Mouse (Mus musculus) granulocyte monocyte progenitor cell, adult 5-6 weeks (primary cell): Measurements from ENCODE around the gene Hipk2. TPM values are rescaled to one million over a fixed set of nuclear protein-coding genes. Genes with fewer than 3 reads are reported as not detected.
A peak's percentile ranks its signal among the peaks of the same experiment; 100 is the strongest.

Experiments
- ATAC-seq: replicated peaks from 2 replicates; pipeline ENCODE4 v1.8.0; 2016; ENCODE audit warnings: mild to moderate bottlenecking, moderate TSS enrichment, inconsistent platforms; ENCODE audit not compliant: poor library complexity, severe bottlenecking
- total RNA-seq, 2 experiments: library from RNA; stranded (forward) in 1 of 2; stranded (reverse) in 1 of 2; fragments of 200-712, 200-1000 nt in 1 of 2; fragments of >200 nt in 1 of 2; fragmentation: Nextera tagmentation in 1 of 2; gene quantifications; 2 replicates each; pipeline ENCODE4 v1.2.3; 2014 to 2017

Hipk2 gene
- total RNA-seq, 2 experiments from 2014 or later = 17.0 to 51.0 TPM

DNA sequence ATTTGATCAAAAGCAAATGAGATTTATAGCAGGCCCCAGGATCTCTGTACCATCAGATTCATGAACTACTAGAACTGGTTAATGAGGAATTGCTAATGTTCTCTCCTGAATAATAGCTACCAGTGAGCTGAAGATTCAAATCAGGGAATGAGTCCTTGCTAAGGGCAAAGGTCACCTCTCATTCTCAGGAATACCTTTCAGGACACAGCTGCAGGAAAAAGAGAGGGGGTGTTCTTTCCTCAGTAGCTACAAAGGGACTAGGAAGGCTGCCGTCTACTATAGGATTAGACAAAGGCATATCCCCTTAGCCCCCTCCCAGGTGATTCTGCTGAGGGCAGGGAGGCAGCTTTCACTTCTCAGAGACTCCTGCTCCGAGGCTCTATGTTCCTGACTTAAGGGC, 5.9 kb downstream of the Hipk2 start:
- no peak for ATAC-seq

DNA sequence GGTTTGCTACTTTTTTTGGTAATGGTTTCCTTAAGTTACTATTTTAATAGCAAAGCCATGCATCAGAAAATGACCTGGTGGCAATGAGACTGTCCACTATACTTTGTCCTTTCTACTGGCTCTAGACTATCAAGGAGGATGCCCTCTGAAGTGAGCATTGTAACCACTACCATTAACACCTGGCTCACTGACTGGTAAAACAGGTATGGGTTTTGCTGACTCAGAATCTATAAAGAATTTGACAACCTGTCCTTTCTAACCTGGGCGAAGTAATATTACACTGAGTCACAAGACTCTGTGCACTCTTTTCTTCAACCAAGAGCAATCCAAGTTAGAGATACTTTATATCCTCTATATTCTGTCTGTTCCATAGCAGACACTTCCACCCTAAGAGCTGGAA, 7.0 kb downstream of the Hipk2 start:
- ATAC-seq = no peak

DNA sequence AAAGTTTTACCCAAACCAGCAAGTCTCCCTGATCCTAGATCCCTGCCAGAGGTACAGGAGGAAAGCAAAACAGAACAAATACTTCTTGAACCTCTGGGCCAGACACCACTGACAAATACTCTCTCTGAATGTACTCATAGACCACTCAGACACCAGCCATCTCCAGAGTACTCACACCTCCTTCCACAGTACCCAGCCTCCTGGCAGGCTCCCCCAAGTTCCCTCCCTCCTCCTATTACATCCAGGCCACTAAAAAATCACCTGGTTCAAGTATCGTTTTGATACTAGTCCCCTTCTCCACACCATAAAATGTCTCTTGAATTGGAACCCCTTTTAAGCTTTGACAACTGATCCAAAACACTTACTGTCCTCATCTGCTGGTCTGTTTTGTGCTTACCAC, 8.7 kb downstream of the Hipk2 start:
- ATAC-seq = no peak

DNA sequence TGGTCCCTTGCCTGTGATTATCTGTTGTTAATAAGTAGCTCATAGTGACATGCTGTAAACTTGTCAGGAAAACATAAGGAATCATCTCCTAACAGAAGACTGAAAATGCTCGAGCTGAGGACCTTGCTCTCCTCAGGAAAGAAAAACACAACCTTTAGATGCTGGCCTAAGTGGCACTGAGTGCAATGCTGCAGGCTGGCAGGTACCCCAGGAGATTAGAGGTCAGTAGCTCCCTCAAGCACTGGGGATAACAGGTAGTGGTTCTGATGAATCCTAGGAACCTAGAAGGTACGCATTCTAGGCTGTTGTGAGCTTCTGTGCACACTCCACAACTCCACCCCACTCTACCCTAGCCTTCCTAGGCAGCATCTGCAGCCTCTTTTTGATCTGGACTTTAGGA, 9.2 kb downstream of the Hipk2 start:
- no peak for ATAC-seq

DNA sequence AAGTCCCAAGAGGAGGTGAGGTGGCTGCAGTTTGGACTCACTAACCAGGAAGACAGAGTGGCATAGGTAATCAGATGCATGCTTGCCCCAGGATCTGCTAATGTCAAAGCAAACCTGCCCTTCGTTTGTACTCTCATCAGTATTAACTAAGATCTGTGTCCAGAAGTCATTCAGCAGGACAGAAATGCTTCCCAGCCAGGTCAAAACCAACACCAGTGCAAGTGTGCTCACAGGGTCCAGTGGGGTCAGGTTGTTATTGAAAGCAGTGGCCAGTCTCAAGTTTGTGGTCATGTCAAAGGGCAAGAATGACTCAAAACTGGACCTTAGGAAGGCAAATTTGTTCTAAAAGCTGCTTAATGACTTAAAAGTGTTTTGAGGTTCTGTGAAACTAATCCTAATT, 9.6 kb downstream of the Hipk2 start:
- no peak for ATAC-seq

DNA sequence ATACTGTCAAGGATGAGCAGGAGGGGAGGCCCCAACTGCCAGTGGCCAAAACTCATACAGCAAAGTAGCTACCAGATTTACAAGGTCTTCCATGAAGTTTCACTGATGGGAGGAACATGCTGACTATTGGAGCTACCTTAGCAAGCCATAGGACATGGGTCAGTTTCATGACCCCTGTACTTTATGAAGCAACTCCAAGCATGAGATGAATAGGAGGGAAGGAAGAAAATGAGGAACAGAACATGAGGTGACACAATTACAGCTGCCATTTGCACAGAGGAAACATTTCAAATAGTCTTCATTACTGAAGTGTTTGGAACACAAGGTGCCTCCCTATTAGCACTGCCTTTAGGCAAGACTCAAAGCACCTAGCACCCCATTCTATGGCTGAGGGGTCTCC, 10.2 kb downstream of the Hipk2 start:
- peak; percentile 98 for ATAC-seq

DNA sequence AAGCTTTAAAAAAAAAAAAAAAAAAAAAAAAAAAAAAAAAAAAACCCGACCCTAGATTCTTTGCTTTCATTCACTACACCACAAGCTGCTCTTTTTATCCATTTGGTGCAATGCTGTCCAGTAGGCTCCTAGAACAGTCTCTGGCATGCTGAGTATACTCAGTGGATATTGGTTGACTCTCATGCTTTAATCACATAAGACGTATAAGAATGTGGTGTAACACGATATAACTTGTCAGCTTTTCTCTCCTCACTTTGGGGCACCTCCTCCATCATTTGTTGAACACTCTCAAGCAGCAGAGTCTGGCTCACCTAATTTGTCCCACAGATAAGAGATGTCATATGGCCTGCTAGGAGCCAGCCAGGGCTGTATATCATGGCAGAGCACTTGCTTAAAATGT, 12.4 kb downstream of the Hipk2 start:
- no peak for ATAC-seq

DNA sequence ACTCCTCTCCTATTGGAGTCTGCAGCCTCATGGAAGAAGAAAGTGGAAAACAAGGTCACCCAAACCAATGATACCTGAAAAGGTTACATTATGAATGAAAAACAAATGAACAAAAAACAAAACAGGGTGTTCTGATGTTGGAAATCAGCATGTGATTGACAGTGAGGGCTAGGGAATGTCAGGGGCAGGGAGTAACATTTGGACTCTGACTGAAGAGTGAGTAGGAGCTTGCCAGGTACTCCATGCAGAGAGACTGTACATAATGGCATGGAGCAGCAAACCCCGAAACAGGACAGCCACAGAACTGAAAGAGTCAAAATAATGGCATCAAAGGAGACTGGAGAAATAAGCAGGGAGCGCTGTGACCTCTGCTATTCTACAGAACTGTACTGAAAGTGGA, 15.7 kb downstream of the Hipk2 start:
- no peak for ATAC-seq

DNA sequence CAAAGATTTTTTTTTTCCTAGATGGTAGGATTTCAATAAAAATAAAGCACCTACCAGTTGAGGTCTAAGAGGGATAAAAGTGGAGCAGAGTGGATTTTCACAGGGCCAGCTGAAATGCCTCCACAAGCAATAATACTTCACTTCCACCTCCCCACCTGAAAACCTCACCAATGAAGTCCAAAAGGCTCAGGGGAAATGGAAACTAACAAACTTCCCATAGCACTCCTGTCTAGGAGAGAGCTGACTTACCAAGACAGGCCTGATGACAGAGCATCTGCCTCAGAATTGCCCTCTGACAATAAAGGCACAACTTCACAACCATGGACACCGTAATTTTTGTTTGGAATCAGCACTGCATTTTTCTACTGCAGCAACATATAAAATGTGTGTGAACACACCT, 16.1 kb downstream of the Hipk2 start:
- ATAC-seq = no peak

DNA sequence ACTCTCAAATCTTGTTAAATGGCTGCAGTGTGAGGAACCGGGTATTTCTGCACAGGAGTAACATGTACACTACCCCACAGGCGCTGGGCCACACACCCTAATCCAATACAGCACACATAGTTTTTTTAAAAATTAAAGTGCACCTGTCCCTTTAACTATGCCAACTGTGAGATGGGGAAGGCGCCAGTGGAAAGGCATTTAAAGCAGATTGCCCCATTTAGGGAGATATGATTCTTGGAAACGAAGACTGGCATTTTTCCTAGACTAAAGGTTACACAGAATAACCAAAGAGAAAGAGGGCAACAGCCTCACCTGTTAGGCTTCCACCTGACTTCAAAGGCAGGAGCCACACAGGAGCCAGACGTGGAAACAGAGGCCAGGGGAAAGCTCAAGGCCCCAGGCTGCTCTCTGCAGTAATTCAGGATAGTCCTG, 22.4 kb downstream of the Hipk2 start:
- no peak for ATAC-seq

DNA sequence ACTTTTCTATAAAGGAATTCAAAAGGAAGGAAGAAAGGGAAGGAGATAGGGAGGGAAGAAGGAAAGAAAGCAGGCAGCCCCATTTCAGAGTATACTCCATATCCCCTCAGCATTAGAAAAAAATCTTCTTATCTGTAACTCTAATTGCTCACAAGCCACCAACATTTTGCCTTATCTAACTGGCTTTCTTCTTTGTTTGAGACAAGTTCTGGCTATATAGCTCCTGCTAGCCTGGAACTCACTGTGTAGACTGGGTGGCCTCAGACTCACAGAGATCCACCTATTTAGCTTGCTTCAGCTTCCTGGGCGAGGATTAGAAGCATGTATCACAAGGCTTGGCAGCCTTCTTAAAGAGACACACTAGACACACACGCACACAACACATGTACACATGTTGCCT, 24.2 kb downstream of the Hipk2 start:
- no peak for ATAC-seq

DNA sequence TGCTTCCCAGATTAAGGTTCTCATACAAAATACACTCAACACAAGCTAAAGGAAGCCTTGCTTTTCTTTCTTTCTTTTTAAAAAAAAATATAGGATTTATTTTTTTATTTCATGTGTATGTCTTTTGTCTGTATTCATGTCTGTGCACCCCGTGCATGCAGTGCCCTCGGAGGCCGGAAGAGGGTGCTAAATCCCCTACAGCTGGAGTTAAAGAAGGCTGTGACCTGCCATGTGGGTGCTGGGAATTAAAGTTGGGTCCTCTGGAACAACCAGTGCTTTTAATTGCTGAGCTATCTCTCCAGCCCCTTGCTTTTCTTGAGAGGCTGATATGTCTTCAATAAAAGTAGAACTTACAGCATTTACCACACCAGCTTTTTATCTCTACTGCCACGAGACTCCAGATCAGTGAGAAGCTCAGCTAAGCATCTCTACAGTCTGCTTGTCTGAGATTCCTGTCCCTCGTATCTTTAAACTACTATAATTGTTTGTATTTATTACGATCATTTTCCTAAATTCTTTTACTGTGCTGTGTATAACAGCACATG, 25.2 kb downstream of the Hipk2 start:
- ATAC-seq = no peak

DNA sequence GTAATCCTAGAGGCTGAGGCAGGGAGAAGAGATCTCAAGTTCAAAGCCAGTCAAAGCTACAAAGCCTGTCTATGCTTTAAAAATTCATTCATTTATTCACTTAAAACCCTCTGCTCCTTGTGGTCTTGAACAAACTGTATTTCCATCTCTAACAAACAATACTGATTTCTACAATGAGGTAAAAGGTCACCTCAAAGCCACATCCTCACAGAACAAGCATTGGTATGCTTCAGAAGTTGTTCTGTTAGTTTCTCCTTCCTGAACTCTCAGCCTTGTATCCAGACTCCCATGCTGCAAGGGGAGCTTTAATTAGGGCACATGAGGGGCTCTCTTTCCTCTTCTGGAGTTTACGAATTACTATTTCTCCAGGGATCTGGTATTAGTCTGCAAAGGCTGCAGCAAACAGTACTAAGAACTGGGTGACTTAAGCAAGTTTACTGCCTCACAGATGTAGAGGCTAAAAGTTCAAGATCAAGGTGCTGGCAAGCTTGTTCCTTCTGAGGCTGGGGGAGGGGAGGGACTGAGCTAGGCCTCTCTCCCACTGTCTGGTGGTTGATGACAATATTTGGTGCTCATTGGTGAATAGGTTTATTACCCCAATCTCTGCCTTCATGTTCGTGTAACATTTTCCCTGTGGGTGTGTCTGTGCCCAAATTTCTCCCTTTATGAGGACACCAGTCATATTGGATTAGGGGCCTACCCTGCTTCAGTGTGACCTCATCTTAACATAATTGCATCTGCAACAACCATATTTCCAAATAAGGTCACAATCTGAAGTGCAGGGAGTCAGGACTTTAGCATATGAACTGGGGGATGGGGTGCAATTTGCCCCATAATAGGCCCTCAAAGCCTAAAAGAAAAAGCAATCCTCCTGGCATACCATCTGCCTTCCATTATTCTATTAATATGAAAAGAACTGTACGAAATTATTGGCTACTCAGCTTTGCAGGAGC, 27.7 kb downstream of the Hipk2 start:
- ATAC-seq = no peak

DNA sequence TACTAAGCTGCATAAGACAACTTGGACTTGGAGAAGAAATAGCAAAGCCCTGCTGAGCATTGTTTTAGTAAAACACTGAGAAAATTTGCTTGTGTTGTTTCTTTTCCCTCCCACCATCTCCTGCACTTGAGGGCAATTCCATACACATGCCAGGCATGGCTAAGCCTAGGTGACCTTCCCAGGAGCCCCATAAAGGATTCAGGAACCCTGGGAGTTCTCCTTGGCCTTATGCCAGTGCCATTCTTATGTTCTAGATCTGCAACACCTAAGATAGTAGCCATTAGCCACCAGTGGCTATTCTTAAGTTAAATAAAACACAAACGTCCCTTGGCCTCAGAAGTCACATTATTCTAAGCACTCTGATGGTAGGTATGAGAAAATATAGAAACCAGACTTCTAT, 28.5 kb downstream of the Hipk2 start:
- no peak for ATAC-seq

DNA sequence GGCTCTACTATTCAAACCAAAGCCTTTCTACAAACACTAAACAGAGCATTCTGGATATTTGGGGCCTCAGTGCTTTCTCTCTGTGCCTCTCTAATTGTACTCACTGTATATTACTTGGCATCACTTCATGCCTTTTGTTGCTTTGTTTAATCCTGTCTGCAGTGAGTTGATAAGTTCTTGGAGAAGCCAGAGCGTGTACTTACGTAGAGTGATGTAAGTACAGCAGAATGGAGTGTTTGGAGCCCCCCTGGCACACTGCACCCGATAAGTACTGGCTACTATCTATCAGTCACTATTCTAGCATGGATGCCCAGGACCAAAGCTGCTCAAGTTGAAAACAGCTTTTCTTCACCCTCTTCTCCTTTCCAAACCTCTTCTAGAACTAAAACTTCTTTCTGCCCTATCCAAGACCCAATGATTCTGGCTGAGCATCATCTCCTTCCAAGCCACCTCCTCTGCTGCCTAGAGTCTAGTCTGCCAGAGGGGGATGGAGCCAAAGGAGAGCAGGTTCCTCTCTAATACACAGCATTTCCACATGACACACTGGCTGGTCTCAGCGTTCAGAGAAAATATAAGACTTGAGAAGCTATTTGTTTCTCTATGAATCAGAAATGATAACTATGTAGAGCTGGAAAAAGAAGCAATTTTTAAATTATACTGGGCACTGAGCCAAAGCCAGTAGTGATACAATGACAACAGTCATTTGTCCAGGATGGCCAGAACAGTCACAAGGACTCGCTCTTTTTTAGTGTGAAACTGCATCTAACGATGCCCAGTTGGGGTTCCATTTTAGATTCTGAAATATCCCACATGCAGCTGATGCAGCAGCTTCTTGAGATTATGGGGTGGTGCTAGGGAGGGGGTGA, 29.4 kb downstream of the Hipk2 start:
- ATAC-seq = no peak

DNA sequence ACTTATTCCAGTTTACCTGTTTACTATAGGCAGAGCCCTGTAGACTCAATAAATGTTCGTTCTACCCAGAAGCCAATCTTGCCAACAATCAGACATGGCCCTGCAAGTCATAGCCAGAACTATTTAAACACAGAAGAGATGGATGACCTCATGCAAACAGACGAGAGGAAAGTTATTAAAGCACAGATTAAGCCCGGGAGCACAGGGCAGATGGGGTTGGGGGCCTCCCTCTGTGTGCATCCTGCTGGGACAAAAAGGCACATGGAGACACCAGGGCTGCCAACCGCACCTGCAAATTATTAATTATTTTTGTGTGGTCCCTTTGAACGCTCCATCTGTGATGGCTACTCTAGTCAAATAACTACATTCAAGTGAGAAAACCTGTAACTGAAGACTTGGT, 30.1 kb downstream of the Hipk2 start:
- ATAC-seq = no peak

DNA sequence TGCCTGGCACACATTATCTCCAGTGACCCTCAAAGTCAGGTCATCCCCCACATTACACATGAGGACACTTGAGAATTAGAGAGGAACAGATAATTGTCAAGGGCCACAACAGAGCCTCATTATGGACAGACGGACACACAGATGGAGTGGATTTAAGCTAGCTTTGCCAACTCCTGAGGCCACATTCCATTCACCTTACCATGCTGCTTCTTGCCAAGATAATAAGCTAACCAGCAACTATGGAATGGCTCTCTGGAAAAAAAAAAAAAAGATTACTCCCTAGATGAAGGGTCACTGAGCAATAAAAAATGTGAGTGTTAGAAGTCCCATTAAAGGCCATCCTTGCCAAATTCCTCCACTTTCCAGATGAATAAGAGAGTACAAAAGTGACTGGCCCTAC, 30.8 kb downstream of the Hipk2 start:
- ATAC-seq = no peak

DNA sequence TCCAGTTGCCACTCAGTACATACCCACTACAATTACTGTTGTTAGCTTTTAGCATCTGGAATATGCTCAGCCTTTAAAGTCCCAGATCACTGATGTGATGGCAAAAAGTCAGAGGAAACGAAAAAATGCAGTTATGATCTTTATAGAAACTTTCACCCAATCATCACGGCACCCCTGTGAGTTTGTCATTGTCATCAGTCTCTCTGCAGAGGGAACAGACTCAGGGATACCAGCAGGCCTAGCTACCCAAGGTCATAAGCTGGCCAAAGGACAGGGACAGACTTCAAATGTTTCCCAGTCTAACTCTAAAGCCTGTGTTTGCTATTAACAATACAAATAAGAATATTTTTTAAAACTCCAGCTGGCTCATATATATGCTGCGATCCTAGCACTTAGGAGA, 34.4 kb downstream of the Hipk2 start:
- ATAC-seq = no peak

DNA sequence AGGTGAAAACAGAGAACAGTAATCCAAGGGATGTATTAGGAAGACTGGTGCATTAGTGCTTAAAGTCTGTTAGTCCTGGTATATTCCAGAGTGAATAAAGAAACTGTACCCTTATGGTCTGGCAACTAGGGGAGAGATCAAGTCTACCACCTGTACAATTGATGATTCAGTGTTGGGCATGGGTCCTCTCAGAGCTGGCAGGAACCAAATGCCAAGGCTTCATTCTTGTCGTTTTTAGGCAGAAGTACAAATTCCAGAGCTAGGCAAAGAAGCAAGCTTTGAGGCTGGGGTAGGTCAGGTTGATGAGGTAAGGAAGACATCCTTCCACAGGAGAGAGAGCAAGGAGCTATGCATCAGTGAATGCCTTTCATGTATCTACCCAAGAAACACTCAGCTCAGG, 35.2 kb downstream of the Hipk2 start:
- no peak for ATAC-seq

DNA sequence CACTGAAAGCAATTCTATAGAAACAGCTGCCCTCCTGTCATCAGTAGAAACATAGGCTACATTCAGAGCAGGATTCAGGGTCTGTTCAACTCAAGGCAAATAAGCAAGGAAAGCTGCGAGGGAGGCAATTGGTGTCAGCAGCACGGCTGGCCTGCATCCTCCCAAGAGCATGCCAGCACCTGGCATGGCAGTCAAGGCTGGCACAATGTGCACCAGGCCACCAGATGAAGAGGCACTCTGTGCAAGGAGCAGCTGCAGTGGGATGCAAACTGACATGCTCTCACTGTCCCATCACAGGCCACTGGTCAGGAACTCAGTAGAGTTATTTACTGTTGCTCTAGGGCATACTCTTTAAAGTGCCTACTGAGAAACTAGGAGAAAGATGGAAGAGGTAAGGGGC, 35.6 kb downstream of the Hipk2 start:
- ATAC-seq = no peak

DNA sequence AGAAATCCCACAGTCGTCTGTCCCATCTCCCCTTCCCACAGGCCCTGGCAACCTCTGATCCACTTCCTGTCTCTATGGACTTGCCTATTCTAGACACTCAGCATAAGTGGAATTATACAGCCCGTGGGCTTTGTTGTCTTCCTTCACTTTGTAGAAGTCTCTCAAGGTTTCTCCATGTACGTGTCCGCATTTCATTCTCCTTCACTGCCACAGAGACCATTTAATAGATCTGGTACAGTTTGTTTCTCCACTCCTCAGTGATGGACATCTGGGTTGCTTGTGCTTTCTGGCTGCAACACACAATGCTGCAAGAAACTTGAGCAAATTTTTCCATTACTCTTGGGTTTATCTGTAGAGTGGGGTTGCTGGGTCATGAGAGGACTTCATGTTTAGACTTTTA, 36.1 kb downstream of the Hipk2 start:
- no peak for ATAC-seq
